Mouse (Mus musculus) lung, postnatal 0 days (tissue): Measurements from ENCODE around the gene Adad1.

ENCODE experiments used
- CTCF ChIP-seq: IDR thresholded peaks from 2 replicates; pipeline ENCODE4 v1.5.1; 2016; ENCODE audit warnings: antibody characterized with exemption, mild to moderate bottlenecking
- EP300 ChIP-seq: IDR thresholded peaks from 2 replicates; pipeline ENCODE4 v1.6.1; 2016; ENCODE audit warnings: antibody characterized with exemption, mild to moderate bottlenecking, control low read depth

DNA sequence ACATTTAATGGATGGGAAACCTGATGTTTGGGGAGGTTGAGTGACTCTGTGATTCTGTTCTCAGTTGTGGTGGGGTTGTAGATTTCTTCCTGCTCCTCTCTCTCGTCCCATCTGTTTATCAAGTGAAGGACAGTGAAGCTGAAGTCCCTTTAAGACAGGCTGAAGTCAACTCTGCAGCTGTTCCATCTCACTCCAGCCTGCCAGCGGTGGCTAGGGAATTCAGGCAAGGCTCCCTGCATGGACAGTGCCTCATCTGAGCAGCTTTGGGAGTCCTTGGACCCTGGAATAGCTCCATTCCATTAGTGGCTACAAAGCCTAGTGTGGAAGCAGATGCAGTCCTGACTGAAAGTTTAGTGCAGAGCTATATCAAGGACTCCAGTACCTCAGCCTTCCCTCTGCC lies 65.7 kb downstream of the Adad1 start:
- TF ChIP-seq EP300 (no peak), CTCF (no peak)
